Mouse (Mus musculus): ENCODE data around the gene Olfr250.
"Not testable (repeated sequence)": the region's sequence is repeated elsewhere in the genome, so short reads cannot be mapped to it uniquely, and the experiment has no call there.

Gene Olfr250

GRCm38 (mm10) chr9:38366596-38366995 is at the start of gene Olfr250:
Gene Olfr250 (plus strand): TSS chr9:38366896.
- no peak for DNase-seq (ENCODE audit: low read depth, low spot score)

GRCm38 (mm10) chr9:38328760-38329159 is 37.9 kb upstream of the Olfr250 start, which contains the start of gene Olfr25:
Gene Olfr25 (plus strand): TSS chr9:38329060.
- no peak for DNase-seq (ENCODE audit: low read depth, low spot score)

GRCm38 (mm10) chr9:38348111-38348510 is 18.6 kb upstream of the Olfr250 start, which contains the start of gene Olfr898:
Gene Olfr898 (plus strand): TSS chr9:38348411.
- DNase-seq (ENCODE audit: low read depth, low spot score) = no peak

- DNase-seq (ENCODE audit: low read depth, low spot score) = no peak
Observed at GRCm38 (mm10) chr9:38376786-38377185, 10.1 kb downstream of the Olfr250 start, which contains the start of gene Olfr251. Gene Olfr251 (plus strand): TSS chr9:38377086.

GRCm38 (mm10) chr9:38401398-38401797 is 34.7 kb downstream of the Olfr250 start, which contains the start of gene Olfr147:
Gene Olfr147 (plus strand): TSS chr9:38401698.
- DNase-seq (ENCODE audit: low read depth, low spot score) = no peak

- not testable (repeated sequence) for DNase-seq (ENCODE audit: low read depth, low spot score)
Observed at GRCm38 (mm10) chr9:38407502-38407901, 40.8 kb downstream of the Olfr250 start.

- not testable (repeated sequence) for DNase-seq (ENCODE audit: low read depth, low spot score)
Observed at GRCm38 (mm10) chr9:38413502-38413901, 46.8 kb downstream of the Olfr250 start.
